ENCODE assay signal across 15 mouse cellular contexts in the genomic region with DNA sequence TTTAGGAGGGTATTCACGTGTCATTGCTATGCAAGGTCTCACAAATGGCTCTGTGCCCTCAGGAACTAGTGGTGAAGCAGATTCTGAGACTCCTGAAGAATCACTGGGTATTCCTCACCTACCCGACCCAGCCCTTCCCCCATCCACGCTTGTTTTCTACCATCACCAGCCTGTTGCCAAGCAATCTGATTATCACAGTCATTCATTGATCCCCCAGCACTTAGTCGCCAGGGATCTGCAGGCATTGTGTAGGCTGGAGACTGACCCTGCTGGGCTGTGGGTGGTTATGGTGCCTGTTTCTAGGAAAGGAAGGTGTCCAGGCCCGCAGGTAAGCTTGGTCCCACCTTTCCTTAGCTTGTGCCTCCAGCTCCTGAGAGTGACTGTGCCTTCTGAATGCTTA.
DNase-seq lines count a peak whose midpoint lies in the region; ATAC-seq lines count a peak whose summit lies in the region.
"Had no signal": no experiment of that assay in that cellular context is flagged by ENCODE, and none has a peak within 500 bp of the region (broad histone marks: within the 10 kb centered on the region; RNA-seq: fewer than 3 reads in every experiment).

No protein-coding gene starts in this region.

- DNase-seq in heart, adult 18-20 months = no peak
- no peak for DNase-seq in neural tube, embryonic 10.5 days (ENCODE audit: extremely low spot score, low spot score)
- DNase-seq in adrenal gland, postnatal 4 days (ENCODE audit: low spot score in 2 of 2) = no peak
- DNase-seq in urinary bladder, postnatal 4 days (ENCODE audit: low spot score in 2 of 2) = no peak
- DNase-seq: adrenal gland, adult 2 months; B cell, adult 2 months; cerebellum, adult 9-11 months; kidney, adult 9 months; right cerebral cortex, postnatal 25 days; thymus, postnatal 4 days had no signal

- H3K36me3 ChIP-seq in heart, embryonic 13.5 days = no peaks in the 10 kb centered on the region
- no peaks in the 10 kb centered on the region for H3K36me3 ChIP-seq in neural tube, embryonic 13.5 days
- no peaks in the 10 kb centered on the region for H3K36me3 ChIP-seq in midbrain, embryonic 13.5 days
- H3K36me3 ChIP-seq: heart, embryonic 10.5 days had no signal

- no peak overlapping the region for H3K4me3 ChIP-seq in heart, embryonic 13.5 days
- H3K4me3 ChIP-seq in neural tube, embryonic 13.5 days = no peak overlapping the region
- no peak overlapping the region for H3K4me3 ChIP-seq in midbrain, embryonic 13.5 days (replicated peaks)
- H3K4me3 ChIP-seq: heart, embryonic 10.5 days; left cerebral cortex, adult 2 months had no signal

- ATAC-seq in heart, embryonic 13.5 days (ENCODE audit: extremely low read depth, insufficient number of reproducible peaks, low FRiP score, low TSS enrichment) = no peak
- ATAC-seq in neural tube, embryonic 13.5 days (ENCODE audit: low read depth) = no peak
- ATAC-seq in midbrain, embryonic 13.5 days = peak; percentile 28; the same call in 1 of the 2 replicates

- WGBS in heart, embryonic 13.5 days = 53% methylated on average over 5 of the region's 5 CpGs
- WGBS in neural tube, embryonic 13.5 days = 21% methylated on average over 5 of the region's 5 CpGs
- WGBS in midbrain, embryonic 13.5 days = 20% methylated on average over 5 of the region's 5 CpGs

- H3K4me1 ChIP-seq in heart, embryonic 13.5 days = peaks cover 38% of the 10 kb centered on the region
- H3K4me1 ChIP-seq in neural tube, embryonic 13.5 days (replicated peaks) = peaks cover 19% of the 10 kb centered on the region
- H3K4me1 ChIP-seq in midbrain, embryonic 13.5 days (replicated peaks) = peaks cover 22% of the 10 kb centered on the region

- H3K27me3 ChIP-seq in heart, embryonic 13.5 days (replicated peaks) = peaks cover 25% of the 10 kb centered on the region
- H3K27me3 ChIP-seq in neural tube, embryonic 13.5 days = 0 out of 2 replicates have a peak, but pooled peaks cover 9% of the 10 kb centered on the region
- H3K27me3 ChIP-seq in midbrain, embryonic 13.5 days = peaks cover 3% of the 10 kb centered on the region; the same call in 1 of the 2 replicates

- H3K27ac ChIP-seq in heart, embryonic 13.5 days (replicated peaks) = no peak overlapping the region
- no peak overlapping the region for H3K27ac ChIP-seq in neural tube, embryonic 13.5 days (replicated peaks)
- no peak overlapping the region for H3K27ac ChIP-seq in midbrain, embryonic 13.5 days
- H3K27ac ChIP-seq: left cerebral cortex, adult 2 months had no signal

- peak overlapping the region; percentile 5 for H3K9ac ChIP-seq in heart, embryonic 13.5 days
- H3K9ac ChIP-seq in neural tube, embryonic 13.5 days = peak overlapping the region; percentile 26; the same call in 1 of the 2 replicates
- no peak overlapping the region for H3K9ac ChIP-seq in midbrain, embryonic 13.5 days (replicated peaks)

- H3K4me2 ChIP-seq in heart, embryonic 13.5 days = no peak overlapping the region
- no peak overlapping the region for H3K4me2 ChIP-seq in neural tube, embryonic 13.5 days
- no peak overlapping the region for H3K4me2 ChIP-seq in midbrain, embryonic 13.5 days (replicated peaks)

- H3K9me3 ChIP-seq in heart, embryonic 13.5 days = no peaks in the 10 kb centered on the region
- H3K9me3 ChIP-seq in neural tube, embryonic 13.5 days = no peaks in the 10 kb centered on the region
- no peaks in the 10 kb centered on the region for H3K9me3 ChIP-seq in midbrain, embryonic 13.5 days
- H3K9me3 ChIP-seq: heart, embryonic 10.5 days had no signal
